Mouse (Mus musculus) layer of hippocampus, adult 2 months (tissue): Measurements from ENCODE around the gene Lacc1. TPM values are rescaled to one million over a fixed set of nuclear protein-coding genes. Genes with fewer than 3 reads are reported as not detected.
"Not testable (repeated sequence)": the region's sequence is repeated elsewhere in the genome, so short reads cannot be mapped to it uniquely, and the experiment has no call there.

Source experiments
- DNase-seq, 2 experiments: peaks; one replicate each; pipeline ENCODE4 v3.0.0; 2022; ENCODE audit warnings: low spot score in 2 of 2
- H3K27ac ChIP-seq: fragments of 200-600 bp; 2 replicates; pipeline ENCODE4 v1.8.1; 2022
- H3K4me3 ChIP-seq: fragments of 200-600 bp; 2 replicates; pipeline ENCODE4 v1.8.1; 2022; ENCODE audit warnings: mild to moderate bottlenecking
- CTCF ChIP-seq: fragments of 200-600 bp; conservative IDR thresholded peaks from 2 replicates; pipeline ENCODE4 v1.8.1; 2022; ENCODE audit warnings: antibody characterized with exemption, mild to moderate bottlenecking, moderate library complexity
- total RNA-seq, 2 experiments: library from RNA; stranded (reverse); gene quantifications; 2 replicates each; pipeline ENCODE4 v1.2.3; 2021

The Lacc1 gene
- total RNA-seq, 2 experiments from 2014 or later = 4.7 to 5.5 TPM

GRCm38 (mm10) chr14:77024499-77024898 is 12.2 kb downstream of the Lacc1 start:
- no peak for TF ChIP-seq CTCF
- no peak for DNase-seq

GRCm38 (mm10) chr14:77017211-77017610 is 19.5 kb downstream of the Lacc1 start:
- Histone ChIP-seq H3K4me3 (no peak overlapping the region), H3K27ac (no peak overlapping the region)
- no peak for DNase-seq
- TF ChIP-seq CTCF = no peak

More at GRCm38 (mm10) chr14:77024499-77024898, 12.2 kb downstream of the Lacc1 start:
- H3K27ac ChIP-seq = no peak overlapping the region
- H3K4me3 ChIP-seq = no peak overlapping the region

GRCm38 (mm10) chr14:77016783-77017182 is 19.9 kb downstream of the Lacc1 start:
- DNase-seq, H3K27ac ChIP-seq, H3K4me3 ChIP-seq: not testable (repeated sequence)

GRCm38 (mm10) chr14:77011804-77012203 is 24.9 kb downstream of the Lacc1 start:
- peak; percentile 98 for TF ChIP-seq CTCF
- no peak overlapping the region for H3K27ac ChIP-seq
- H3K4me3 ChIP-seq = no peak overlapping the region
- peak; percentile 60 to 79 for DNase-seq

GRCm38 (mm10) chr14:77008238-77008637 is 28.5 kb downstream of the Lacc1 start:
- H3K4me3 ChIP-seq = no peak overlapping the region
- peak; percentile 69 to 77 for DNase-seq
- TF ChIP-seq CTCF = peak; percentile 83
- H3K27ac ChIP-seq = no peak overlapping the region

- H3K4me3 ChIP-seq = no peak overlapping the region
- TF ChIP-seq CTCF = no peak
- no peak for DNase-seq
- H3K27ac ChIP-seq = no peak overlapping the region
These were observed 31.1 kb downstream of the Lacc1 start for GRCm38 (mm10) chr14:77005566-77005965.

- no peak overlapping the region for H3K27ac ChIP-seq
- DNase-seq = no peak
- TF ChIP-seq CTCF = no peak
- no peak overlapping the region for H3K4me3 ChIP-seq
These were observed 32.0 kb downstream of the Lacc1 start for GRCm38 (mm10) chr14:77004740-77005139.

- not testable (repeated sequence) for H3K27ac ChIP-seq, DNase-seq, H3K4me3 ChIP-seq
These were observed 46.4 kb downstream of the Lacc1 start for GRCm38 (mm10) chr14:76990351-76990750.

- no peak for TF ChIP-seq CTCF
- DNase-seq = no peak
- Histone ChIP-seq H3K27ac (no peak overlapping the region), H3K4me3 (no peak overlapping the region)
These were observed 54.9 kb downstream of the Lacc1 start for GRCm38 (mm10) chr14:76981781-76982180.

- TF ChIP-seq CTCF = no peak
- H3K27ac ChIP-seq = no peak overlapping the region
- no peak overlapping the region for H3K4me3 ChIP-seq
- DNase-seq = no peak
These were observed 55.5 kb downstream of the Lacc1 start for GRCm38 (mm10) chr14:76981176-76981575.

DNA sequence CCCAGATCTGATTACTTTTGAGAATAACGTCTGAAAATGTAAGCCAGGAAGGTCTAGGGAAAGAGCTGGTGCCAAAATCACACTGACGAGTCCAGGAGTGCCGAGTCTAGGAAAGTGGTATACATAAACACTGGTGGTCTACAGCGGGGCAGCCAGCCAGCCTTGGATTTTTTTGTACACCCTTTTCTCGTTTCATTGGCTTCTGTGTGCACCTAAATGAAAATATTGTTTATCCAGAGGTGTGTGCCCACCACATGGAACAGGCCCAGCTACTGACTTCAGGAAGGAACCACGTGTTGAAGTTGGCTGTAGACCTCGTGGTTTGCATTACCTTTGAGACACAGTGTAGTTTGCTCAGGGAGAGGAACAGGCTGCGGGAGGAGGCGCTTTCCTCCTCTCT is 57.1 kb downstream of the Lacc1 start:
- no peak overlapping the region for H3K4me3 ChIP-seq
- no peak for DNase-seq
- H3K27ac ChIP-seq = no peak overlapping the region
- TF ChIP-seq CTCF = no peak

Other genes with a start within 250 kb of the Lacc1 start
- gene Ccdc122, start 132 bp downstream of the Lacc1 start, total RNA-seq = 1 to 10 TPM; 1.2 to 1.7 TPM
- 10 to 100 TPM; 61.3 to 67.7 TPM for gene Enox1, start 119.9 kb upstream of the Lacc1 start, total RNA-seq